In genomic region chr3:138064732-138065645, GRCm38 (mm10) we compare ENCODE assay signal across 8 mouse cellular contexts. TPM values are rescaled to one million over a fixed set of nuclear protein-coding genes. Genes with fewer than 3 reads are reported as not detected.
DNase-seq lines count a peak whose midpoint lies in the region; ATAC-seq and TF ChIP-seq lines count a peak whose summit lies in the region.

Gene 1110002E22Rik (plus strand): TSS chr3:138065052.

- no peak within 1 kb of the TSS for H3K9ac ChIP-seq in midbrain, postnatal 0 days (replicated peaks; ENCODE audit: low read length, poor library complexity, severe bottlenecking)
- no peak within 1 kb of the TSS for H3K9ac ChIP-seq in forebrain, embryonic 16.5 days (replicated peaks; ENCODE audit: low read depth, low read length)

- ATAC-seq in midbrain, postnatal 0 days (ENCODE audit: low FRiP score) = no peak
- peak; percentile 58 for ATAC-seq in forebrain, embryonic 16.5 days

- DNase-seq in midbrain, embryonic 10.5 days (ENCODE audit: low spot score) = no peak
- DNase-seq in midbrain, postnatal 0 days (ENCODE audit: low spot score) = no peak
- no peak for DNase-seq in hindbrain, embryonic 10.5 days (ENCODE audit: low spot score)
- DNase-seq in right cerebral cortex, postnatal 25 days = peak; percentile 27
- DNase-seq in natural killer cell, adult 2 months (ENCODE audit: low spot score in 2 of 2) = no peak
- no peak for DNase-seq in MN1 (ENCODE audit: low spot score)
- no peak for DNase-seq in cerebellum, adult 2 months

- H3K36me3 ChIP-seq in midbrain, embryonic 10.5 days = no peaks in the 10 kb centered on the region
- no peaks in the 10 kb centered on the region for H3K36me3 ChIP-seq in midbrain, postnatal 0 days (ENCODE audit: insufficient read depth, low read length)
- H3K36me3 ChIP-seq in forebrain, embryonic 16.5 days (ENCODE audit: control insufficient read depth, insufficient read depth) = no peaks in the 10 kb centered on the region
- H3K36me3 ChIP-seq in hindbrain, embryonic 10.5 days = no peaks in the 10 kb centered on the region

- peaks cover 5% of the 10 kb centered on the region; the same call in 1 of the 2 replicates for H3K27me3 ChIP-seq in midbrain, embryonic 10.5 days (ENCODE audit: low read depth, poor library complexity, severe bottlenecking)
- no peaks in the 10 kb centered on the region for H3K27me3 ChIP-seq in midbrain, postnatal 0 days (ENCODE audit: insufficient read depth, low read length)
- H3K27me3 ChIP-seq in forebrain, embryonic 16.5 days (replicated peaks; ENCODE audit: control insufficient read depth, insufficient read depth, low read length) = no peaks in the 10 kb centered on the region
- H3K27me3 ChIP-seq in hindbrain, embryonic 10.5 days (ENCODE audit: insufficient read depth, poor library complexity, severe bottlenecking) = peaks cover 15% of the 10 kb centered on the region; the same call in 1 of the 2 replicates
- no peaks in the 10 kb centered on the region for H3K27me3 ChIP-seq in cerebellum, adult 2 months (ENCODE audit: control insufficient read depth, insufficient read depth, low read length)

- no peak within 1 kb of the TSS for H3K4me2 ChIP-seq in midbrain, postnatal 0 days (ENCODE audit: low read depth, low read length, poor library complexity, severe bottlenecking)
- no peak within 1 kb of the TSS for H3K4me2 ChIP-seq in forebrain, embryonic 16.5 days (ENCODE audit: low read length)

- H3K4me1 ChIP-seq in midbrain, embryonic 10.5 days = peaks cover 22% of the 10 kb centered on the region
- no peaks in the 10 kb centered on the region for H3K4me1 ChIP-seq in midbrain, postnatal 0 days (ENCODE audit: insufficient read depth, low read length)
- H3K4me1 ChIP-seq in forebrain, embryonic 16.5 days (replicated peaks; ENCODE audit: control insufficient read depth, insufficient read depth, low read length) = peaks cover 25% of the 10 kb centered on the region
- peaks cover 34% of the 10 kb centered on the region for H3K4me1 ChIP-seq in hindbrain, embryonic 10.5 days (replicated peaks)
- H3K4me1 ChIP-seq in cerebellum, adult 2 months (ENCODE audit: control insufficient read depth, insufficient read depth, low read length) = peaks cover 11% of the 10 kb centered on the region; the same call in 1 of the 2 replicates

- no peak for TF ChIP-seq POLR2A in cerebellum, adult 2 months (IDR thresholded peaks at IDR 0.05; ENCODE audit: borderline replicate concordance, insufficient read depth, low read length)

- H3K4me3 ChIP-seq in midbrain, embryonic 10.5 days = no peak within 1 kb of the TSS
- H3K4me3 ChIP-seq in midbrain, postnatal 0 days (ENCODE audit: low read depth, low read length) = no peak within 1 kb of the TSS
- H3K4me3 ChIP-seq in forebrain, embryonic 16.5 days (replicated peaks; ENCODE audit: low read length) = no peak within 1 kb of the TSS
- H3K4me3 ChIP-seq in hindbrain, embryonic 10.5 days = 0 out of 2 replicates have a peak within 1 kb of the TSS, but pooled peaks have one; percentile 2
- H3K4me3 ChIP-seq in cerebellum, adult 2 months (replicated peaks; ENCODE audit: insufficient read depth, low read depth, low read length) = no peak within 1 kb of the TSS

- TF ChIP-seq CTCF in midbrain, postnatal 0 days (IDR thresholded peaks at IDR 0.05) = no peak
- no peak for TF ChIP-seq CTCF in cerebellum, adult 2 months (IDR thresholded peaks at IDR 0.05; ENCODE audit: borderline replicate concordance, insufficient read depth, low read depth, low read length)

- H3K27ac ChIP-seq in midbrain, embryonic 10.5 days (replicated peaks) = peak within 1 kb of the TSS; percentile 70
- H3K27ac ChIP-seq in midbrain, postnatal 0 days (ENCODE audit: low read depth, low read length) = no peak within 1 kb of the TSS
- peak within 1 kb of the TSS; percentile 61 for H3K27ac ChIP-seq in forebrain, embryonic 16.5 days (ENCODE audit: low read length)
- H3K27ac ChIP-seq in hindbrain, embryonic 10.5 days = peak within 1 kb of the TSS; percentile 79
- H3K27ac ChIP-seq in cerebellum, adult 2 months (ENCODE audit: insufficient read depth, low read length) = no peak within 1 kb of the TSS

- H3K9me3 ChIP-seq in midbrain, embryonic 10.5 days (replicated peaks) = no peaks in the 10 kb centered on the region
- no peaks in the 10 kb centered on the region for H3K9me3 ChIP-seq in midbrain, postnatal 0 days (ENCODE audit: low read length)
- H3K9me3 ChIP-seq in forebrain, embryonic 16.5 days (ENCODE audit: control insufficient read depth, low read length) = no peaks in the 10 kb centered on the region
- no peaks in the 10 kb centered on the region for H3K9me3 ChIP-seq in hindbrain, embryonic 10.5 days

- 78% methylated on average over 33 of the region's 33 CpGs for WGBS in midbrain, embryonic 10.5 days
- WGBS in midbrain, postnatal 0 days = 75% methylated on average over 33 of the region's 33 CpGs
- 66% methylated on average over 33 of the region's 33 CpGs for WGBS in forebrain, embryonic 16.5 days
- WGBS in hindbrain, embryonic 10.5 days = 72% methylated on average over 33 of the region's 33 CpGs
- WGBS in cerebellum, adult 2 months = 61% methylated on average over 33 of the region's 33 CpGs

RNA-seq across cellular contexts. Expression of gene 1110002E22Rik, which starts in this region (rescaled TPM):
- polyA plus RNA-seq in midbrain, embryonic 10.5 days (2016; fragmentation: Nextera tagmentation; extraction: Ambion mirVana) = 0.01 TPM in 1 of 2 replicates, not detected in the other
- 0.11 and 0.24 TPM in 2 replicates for total RNA-seq in midbrain, postnatal 0 days (2014; rRNA removed)
- 0.04 and 0.05 TPM in 2 replicates for polyA plus RNA-seq in midbrain, postnatal 0 days (2015; fragmentation: Nextera tagmentation; extraction: Ambion mirVana)
- 0.24 and 0.32 TPM in 2 replicates for polyA plus RNA-seq in forebrain, embryonic 16.5 days (2015; fragmentation: Nextera tagmentation; extraction: Ambion mirVana)
- polyA plus RNA-seq in hindbrain, embryonic 10.5 days (2016; fragmentation: Nextera tagmentation; extraction: Ambion mirVana) = 0.04 and 0.18 TPM in 2 replicates
- 0.05 and 0.07 TPM in 2 replicates for polyA plus RNA-seq in cerebellum, adult 2 months (2012; rRNA removed)

Comparison
In these comparisons a context has a peak if more than half of its experiments do, and no peak if none do; other contexts are left out.
1. H3K27ac ChIP-seq: peak in midbrain, embryonic 10.5 days (single experiment) and hindbrain, embryonic 10.5 days (single experiment); none in midbrain, postnatal 0 days (single experiment) and cerebellum, adult 2 months (single experiment).
2. Peak in ATAC-seq and H3K27ac ChIP-seq in forebrain, embryonic 16.5 days; RNA of the gene not detected or under 1 TPM.